Mouse (Mus musculus) liver, postnatal 0 days (tissue): ENCODE measurements around the gene Mest.

ENCODE experiments used
- CTCF ChIP-seq: sonication (generic); IDR thresholded peaks from 2 replicates; pipeline ENCODE4 v1.5.1; 2016; ENCODE audit warnings: antibody characterized with exemption, low read depth
- EP300 ChIP-seq: IDR thresholded peaks from 2 replicates; pipeline ENCODE4 v1.6.1; 2016; ENCODE audit warnings: antibody characterized with exemption, low read depth, mild to moderate bottlenecking

DNA sequence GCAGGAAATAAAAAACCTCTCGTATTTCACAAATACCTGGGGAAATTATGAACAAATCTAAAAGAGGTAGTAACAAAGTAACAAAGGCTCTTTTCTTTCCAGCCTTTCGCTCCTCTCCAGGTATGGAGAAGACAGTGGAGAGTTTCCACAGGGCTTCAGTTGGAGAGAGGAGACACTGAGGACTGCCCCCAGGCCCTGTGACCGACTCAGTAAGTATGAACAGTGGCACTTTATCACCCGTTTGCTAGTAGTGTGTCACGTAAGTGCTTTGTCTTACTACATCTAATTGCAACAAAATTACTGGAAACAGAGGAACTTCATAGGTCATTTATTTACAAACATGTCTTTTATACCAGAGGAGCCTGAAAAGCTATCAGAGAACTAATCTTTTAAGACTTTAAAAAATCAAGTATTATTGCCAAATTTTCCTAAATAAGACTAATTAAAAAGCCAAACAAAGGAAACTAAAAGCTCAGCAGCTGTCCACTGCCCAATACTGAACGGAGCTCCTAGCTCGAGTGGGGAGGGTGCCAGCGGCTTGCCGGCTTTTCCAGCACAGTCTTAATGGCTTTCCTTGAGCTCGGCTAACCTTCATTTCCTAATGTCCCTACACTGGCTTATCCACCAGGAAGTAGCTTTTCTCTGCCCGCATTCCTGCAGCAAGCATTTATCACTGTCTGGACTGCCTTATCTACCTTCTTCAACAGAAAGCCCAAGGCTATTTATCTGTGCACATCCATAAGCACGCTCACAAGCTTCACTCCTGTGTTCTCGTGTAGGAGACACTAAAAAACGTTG, 49.4 kb upstream of the Mest start:
- TF ChIP-seq CTCF (no peak), EP300 (no peak)
